Mouse (Mus musculus) urinary bladder, postnatal 4 days (tissue): ENCODE results near the gene Tln1.

Experiments used
- DNase-seq, 2 experiments: peaks; one replicate each; pipeline ENCODE4 v3.0.0; 2021 to 2022; ENCODE audit warnings: low spot score in 2 of 2

Gene Tln1

GRCm38 (mm10) chr4:43547160-43547559 is 15.3 kb downstream of the Tln1 start:
- DNase-seq, result no peak

GRCm38 (mm10) chr4:43546375-43547047 is 16.0 kb downstream of the Tln1 start:
- DNase-seq, result no peak

GRCm38 (mm10) chr4:43542044-43542443 is 20.4 kb downstream of the Tln1 start:
- DNase-seq, result no peak

GRCm38 (mm10) chr4:43536031-43536430 is 26.5 kb downstream of the Tln1 start:
- no peak for DNase-seq

GRCm38 (mm10) chr4:43535628-43536027 is 26.9 kb downstream of the Tln1 start:
- DNase-seq, result no peak

GRCm38 (mm10) chr4:43533270-43533669 is 29.2 kb downstream of the Tln1 start:
- no peak for DNase-seq

GRCm38 (mm10) chr4:43530581-43530980 is 31.9 kb downstream of the Tln1 start:
- peak; percentile 59 to 76 for DNase-seq

GRCm38 (mm10) chr4:43530081-43530501 is 32.4 kb downstream of the Tln1 start:
- DNase-seq, result no peak

GRCm38 (mm10) chr4:43528487-43528886 is 34.0 kb downstream of the Tln1 start:
- DNase-seq, result no peak

- no peak for DNase-seq
Measured at GRCm38 (mm10) chr4:43527880-43528279, 34.6 kb downstream of the Tln1 start.

GRCm38 (mm10) chr4:43519956-43520355 is 42.5 kb downstream of the Tln1 start:
- DNase-seq, result peak; percentile 79 to 91

GRCm38 (mm10) chr4:43519551-43519950 is 42.9 kb downstream of the Tln1 start:
- DNase-seq, result no peak

- no peak for DNase-seq
Measured at GRCm38 (mm10) chr4:43515764-43516708, 46.5 kb downstream of the Tln1 start.

GRCm38 (mm10) chr4:43513791-43514190 is 48.7 kb downstream of the Tln1 start:
- DNase-seq, result no peak

- no peak for DNase-seq
Measured at GRCm38 (mm10) chr4:43513300-43513699, 49.2 kb downstream of the Tln1 start.

- DNase-seq, result no peak
Measured at GRCm38 (mm10) chr4:43512653-43513052, 49.8 kb downstream of the Tln1 start.

- no peak for DNase-seq
Measured at GRCm38 (mm10) chr4:43511675-43512454, 50.6 kb downstream of the Tln1 start.

- DNase-seq, result no peak
Measured at GRCm38 (mm10) chr4:43509109-43509508, 53.4 kb downstream of the Tln1 start.

GRCm38 (mm10) chr4:43508666-43508997 is 53.9 kb downstream of the Tln1 start:
- no peak for DNase-seq

GRCm38 (mm10) chr4:43507938-43508665 is 54.4 kb downstream of the Tln1 start:
- DNase-seq, result no peak

GRCm38 (mm10) chr4:43506536-43507185 is 55.8 kb downstream of the Tln1 start, which contains the start of gene Car9:
Gene Car9 (plus strand): TSS chr4:43506966.
- no peak for DNase-seq
